Comparison of ENCODE assay signal across 8 mouse cellular contexts in genomic region chr15:100669337-100669736, GRCm38 (mm10). TPM values are rescaled to one million over a fixed set of nuclear protein-coding genes. Genes with fewer than 3 reads are reported as not detected.
DNase-seq lines count a peak whose midpoint lies in the region; ATAC-seq and TF ChIP-seq lines count a peak whose summit lies in the region.

Gene Bin2 (minus strand): TSS chr15:100669553.

- no peaks in the 10 kb centered on the region; the same call in 1 of the 2 replicates for H3K36me3 ChIP-seq in ES-E14 (ENCODE audit: control insufficient read depth, insufficient read depth, low read length, poor library complexity, severe bottlenecking)
- no peaks in the 10 kb centered on the region for H3K36me3 ChIP-seq in liver, embryonic 15.5 days (replicated peaks)
- no peaks in the 10 kb centered on the region for H3K36me3 ChIP-seq in forebrain, embryonic 10.5 days (replicated peaks)
- no peaks in the 10 kb centered on the region for H3K36me3 ChIP-seq in midbrain, embryonic 11.5 days (ENCODE audit: control insufficient read depth, insufficient read depth, low read length)

- no peaks in the 10 kb centered on the region for H3K27me3 ChIP-seq in liver, embryonic 15.5 days
- no peaks in the 10 kb centered on the region for H3K27me3 ChIP-seq in forebrain, embryonic 10.5 days (ENCODE audit: poor library complexity, severe bottlenecking)
- H3K27me3 ChIP-seq in midbrain, embryonic 11.5 days (ENCODE audit: control insufficient read depth, insufficient read depth, low read length) = no peaks in the 10 kb centered on the region

- H3K4me1 ChIP-seq in ES-E14 (ENCODE audit: control insufficient read depth in 2 of 2, insufficient read depth in 2 of 2, low read length in 2 of 2, poor library complexity in 1 of 2) = peaks cover 13 to 34% of the 10 kb centered on the region in 2 experiments
- H3K4me1 ChIP-seq in brown adipose tissue, adult 24 weeks (ENCODE audit: control insufficient read depth, insufficient read depth, insufficient read length, low read length) = peaks cover 5% of the 10 kb centered on the region; the same call in 1 of the 2 replicates
- H3K4me1 ChIP-seq in liver, embryonic 15.5 days (replicated peaks) = peaks cover 66% of the 10 kb centered on the region
- peaks cover 28% of the 10 kb centered on the region for H3K4me1 ChIP-seq in forebrain, embryonic 10.5 days
- H3K4me1 ChIP-seq in midbrain, embryonic 11.5 days (ENCODE audit: control insufficient read depth, insufficient read depth, low read length) = peaks cover 2% of the 10 kb centered on the region

- H3K4me2 ChIP-seq in liver, embryonic 15.5 days = peak within 1 kb of the TSS; percentile 74
- H3K4me2 ChIP-seq in midbrain, embryonic 11.5 days = no peak within 1 kb of the TSS

- no peak for DNase-seq in ES-E14 (ENCODE audit: low read depth, low spot score)
- peak; percentile 84 to 90 for DNase-seq in spleen, adult 18-20 months
- no peak for DNase-seq in cerebellum, adult 8-10 months
- DNase-seq in forebrain, embryonic 10.5 days (ENCODE audit: extremely low spot score, low spot score) = no peak
- no peak for DNase-seq in kidney, postnatal 4 days
- DNase-seq in midbrain, embryonic 11.5 days (ENCODE audit: low spot score, missing footprints) = no peak

- no peaks in the 10 kb centered on the region for H3K9me3 ChIP-seq in ES-E14 (ENCODE audit: control insufficient read depth, insufficient read depth, low read depth, low read length)
- no peaks in the 10 kb centered on the region for H3K9me3 ChIP-seq in liver, embryonic 15.5 days (replicated peaks)
- H3K9me3 ChIP-seq in forebrain, embryonic 10.5 days = 0 out of 2 replicates have a peak, but pooled peaks cover 5% of the 10 kb centered on the region
- H3K9me3 ChIP-seq in midbrain, embryonic 11.5 days (ENCODE audit: control insufficient read depth, low read length) = no peaks in the 10 kb centered on the region

- 20% methylated on average over 20 of the region's 20 CpGs for WGBS in liver, embryonic 15.5 days (ENCODE audit: insufficient replicate concordance)
- 93% methylated on average over 20 of the region's 20 CpGs for WGBS in forebrain, embryonic 10.5 days
- WGBS in midbrain, embryonic 11.5 days = 93% methylated on average over 20 of the region's 20 CpGs

- H3K27ac ChIP-seq in ES-E14 (ENCODE audit: insufficient read depth, low read depth, low read length, poor library complexity, severe bottlenecking) = no peak within 1 kb of the TSS
- H3K27ac ChIP-seq in brown adipose tissue, adult 24 weeks (replicated peaks; ENCODE audit: low read depth, low read length) = no peak within 1 kb of the TSS
- peak within 1 kb of the TSS; percentile 43 for H3K27ac ChIP-seq in liver, embryonic 15.5 days (replicated peaks)
- H3K27ac ChIP-seq in forebrain, embryonic 10.5 days = no peak within 1 kb of the TSS
- H3K27ac ChIP-seq in midbrain, embryonic 11.5 days (ENCODE audit: low read depth, low read length) = no peak within 1 kb of the TSS

- in situ Hi-C loops in ES-E14 (cut with MboI; ENCODE audit: low sequenced_read_pairs in 2 of 2, unreplicated experiment in 2 of 2) = no loop called here

- peak within 1 kb of the TSS; percentile 53 to 66 for H3K4me3 ChIP-seq in ES-E14 (ENCODE audit: insufficient read depth in 1 of 2, low read depth in 1 of 2, low read length in 2 of 2, poor library complexity in 1 of 2, severe bottlenecking in 1 of 2)
- H3K4me3 ChIP-seq in brown adipose tissue, adult 24 weeks (ENCODE audit: insufficient read depth, low read depth, low read length) = peak within 1 kb of the TSS; percentile 42
- peak within 1 kb of the TSS; percentile 64 for H3K4me3 ChIP-seq in liver, embryonic 15.5 days (replicated peaks)
- no peak within 1 kb of the TSS for H3K4me3 ChIP-seq in forebrain, embryonic 10.5 days
- H3K4me3 ChIP-seq in midbrain, embryonic 11.5 days (ENCODE audit: low read depth, low read length) = no peak within 1 kb of the TSS

- ATAC-seq in liver, embryonic 15.5 days (ENCODE audit: insufficient read depth) = peak; percentile 34; the same call in 1 of the 2 replicates
- no peak for ATAC-seq in midbrain, embryonic 11.5 days (ENCODE audit: low FRiP score)

- peak within 1 kb of the TSS; percentile 67 for H3K9ac ChIP-seq in ES-E14 (ENCODE audit: insufficient read depth, low read depth, low read length, poor library complexity, severe bottlenecking)
- H3K9ac ChIP-seq in liver, embryonic 15.5 days = peak within 1 kb of the TSS; percentile 62
- no peak within 1 kb of the TSS for H3K9ac ChIP-seq in midbrain, embryonic 11.5 days (ENCODE audit: low read length)

TF ChIP-seq in ES-E14, 5 proteins besides CTCF, POLR2A, EP300 and RAD21:
- no peak for TF ChIP-seq ZC3H11A (IDR thresholded peaks at IDR 0.05; ENCODE audit: borderline replicate concordance, low read depth, low read length)
- TF ChIP-seq CHD2 (IDR thresholded peaks at IDR 0.05; ENCODE audit: low read depth, low read length) = no peak
- no peak for TF ChIP-seq HCFC1 (IDR thresholded peaks at IDR 0.05; ENCODE audit: borderline replicate concordance, insufficient read depth, low read length)
- TF ChIP-seq ZNF384 (IDR thresholded peaks at IDR 0.05; ENCODE audit: low read depth, low read length) = no peak
- TF ChIP-seq MAFK (IDR thresholded peaks at IDR 0.05; ENCODE audit: insufficient read depth, low read depth, low read length) = no peak

RNA-seq across cellular contexts. Expression of gene Bin2, which starts in this region (rescaled TPM):
- 7.9 and 12.5 TPM in 2 replicates for total RNA-seq in ES-E14 (2012; rRNA removed)
- 0.79 and 1.4 TPM in 2 replicates for polyA plus RNA-seq in brown adipose tissue, adult 24 weeks (2012; ENCODE audit: insufficient read depth, insufficient read length, missing spikeins)
- polyA plus RNA-seq in liver, embryonic 15.5 days (2015; fragmentation: Nextera tagmentation; extraction: Ambion mirVana) = 18.2 and 22.2 TPM in 2 replicates
- polyA plus RNA-seq in forebrain, embryonic 10.5 days (2016; fragmentation: Nextera tagmentation; extraction: Ambion mirVana) = 3.3 and 3.6 TPM in 2 replicates
- 3.4 TPM in 2 replicates for polyA plus RNA-seq in midbrain, embryonic 11.5 days (2014; fragmentation: Nextera tagmentation; extraction: Ambion mirVana)

Comparison
In these comparisons a context has a peak if more than half of its experiments do, and no peak if none do; other contexts are left out.
1. DNase-seq: peak in spleen, adult 18-20 months (2 of 2); none in ES-E14 (single experiment), cerebellum, adult 8-10 months (single experiment), forebrain, embryonic 10.5 days (single experiment), kidney, postnatal 4 days (0 of 2) and midbrain, embryonic 11.5 days (single experiment).
2. H3K4me3 ChIP-seq: peak in ES-E14 (2 of 2), brown adipose tissue, adult 24 weeks (single experiment) and liver, embryonic 15.5 days (single experiment); none in forebrain, embryonic 10.5 days (single experiment) and midbrain, embryonic 11.5 days (single experiment).